ENCODE assay signal across 13 mouse cellular contexts in genomic region chr11:109853228-109853966, GRCm38 (mm10). TPM values are rescaled to one million over a fixed set of nuclear protein-coding genes. Genes with fewer than 3 reads are reported as not detected.
A peak's percentile ranks its signal among the peaks of the same experiment; 100 is the strongest.
DNase-seq lines count a peak whose midpoint lies in the region; ATAC-seq and TF ChIP-seq lines count a peak whose summit lies in the region.
"Had no signal": no experiment of that assay in that cellular context is flagged by ENCODE, and none has a peak within 500 bp of the region (broad histone marks: within the 10 kb centered on the region; RNA-seq: fewer than 3 reads in every experiment).

No protein-coding gene starts in this region.

- H3K27ac ChIP-seq in ES-E14 (ENCODE audit: insufficient read depth, low read depth, low read length, poor library complexity, severe bottlenecking), result no peak overlapping the region
- no peak overlapping the region for H3K27ac ChIP-seq in hindbrain, embryonic 11.5 days (ENCODE audit: low read depth, low read length)
- no peak overlapping the region for H3K27ac ChIP-seq in midbrain, embryonic 15.5 days
- no peak overlapping the region for H3K27ac ChIP-seq in intestine, embryonic 15.5 days

- no peaks in the 10 kb centered on the region for H3K9me3 ChIP-seq in ES-E14 (ENCODE audit: control insufficient read depth, insufficient read depth, low read depth, low read length)
- H3K9me3 ChIP-seq in hindbrain, embryonic 11.5 days (ENCODE audit: control insufficient read depth, low read length), result no peaks in the 10 kb centered on the region
- H3K9me3 ChIP-seq in midbrain, embryonic 15.5 days, result no peaks in the 10 kb centered on the region
- no peaks in the 10 kb centered on the region for H3K9me3 ChIP-seq in intestine, embryonic 15.5 days

- in situ Hi-C loops in ES-E14 (cut with MboI; ENCODE audit: low sequenced_read_pairs in 2 of 2, unreplicated experiment in 2 of 2), result loop anchor here (10.0 to 25.0 kb wide), 2 partner anchors 409 to 416 kb away; partner anchors contain the start of gene Amz2 (in 1 of the 2)

- no peaks in the 10 kb centered on the region for H3K36me3 ChIP-seq in ES-E14 (ENCODE audit: control insufficient read depth, insufficient read depth, low read length, poor library complexity, severe bottlenecking)
- H3K36me3 ChIP-seq in hindbrain, embryonic 11.5 days (ENCODE audit: control insufficient read depth, insufficient read depth, low read length), result no peaks in the 10 kb centered on the region
- H3K36me3 ChIP-seq in midbrain, embryonic 15.5 days (replicated peaks), result no peaks in the 10 kb centered on the region
- no peaks in the 10 kb centered on the region for H3K36me3 ChIP-seq in intestine, embryonic 15.5 days

- H3K9ac ChIP-seq in ES-E14 (ENCODE audit: insufficient read depth, low read depth, low read length, poor library complexity, severe bottlenecking), result no peak overlapping the region
- H3K9ac ChIP-seq in hindbrain, embryonic 11.5 days (ENCODE audit: low read depth, low read length), result no peak overlapping the region
- H3K9ac ChIP-seq in midbrain, embryonic 15.5 days, result no peak overlapping the region
- no peak overlapping the region for H3K9ac ChIP-seq in intestine, embryonic 15.5 days

- ATAC-seq in hindbrain, embryonic 11.5 days (ENCODE audit: low FRiP score), result peak; percentile 89
- no peak for ATAC-seq in midbrain, embryonic 15.5 days (replicated peaks)
- no peak for ATAC-seq in intestine, embryonic 15.5 days

- H3K4me1 ChIP-seq in ES-E14 (ENCODE audit: control insufficient read depth in 2 of 2, insufficient read depth in 2 of 2, low read length in 2 of 2, poor library complexity in 1 of 2), result 0 out of 4 replicates have a peak, but pooled peaks cover 0 to 3% of the 10 kb centered on the region in 2 experiments
- no peaks in the 10 kb centered on the region for H3K4me1 ChIP-seq in hindbrain, embryonic 11.5 days (replicated peaks; ENCODE audit: control insufficient read depth, insufficient read depth, low read length)
- no peaks in the 10 kb centered on the region; the same call in 1 of the 2 replicates for H3K4me1 ChIP-seq in midbrain, embryonic 15.5 days
- H3K4me1 ChIP-seq in intestine, embryonic 15.5 days (replicated peaks), result no peaks in the 10 kb centered on the region

- no peaks in the 10 kb centered on the region for H3K27me3 ChIP-seq in hindbrain, embryonic 11.5 days (ENCODE audit: control insufficient read depth, insufficient read depth, low read length)
- H3K27me3 ChIP-seq in midbrain, embryonic 15.5 days (replicated peaks), result no peaks in the 10 kb centered on the region
- no peaks in the 10 kb centered on the region for H3K27me3 ChIP-seq in intestine, embryonic 15.5 days (replicated peaks)

- peak; percentile 40 for DNase-seq in adrenal gland, adult 2 months
- DNase-seq in adrenal gland, postnatal 4 days (ENCODE audit: low spot score in 2 of 2), result no peak
- DNase-seq in ES-E14 (ENCODE audit: low read depth, low spot score), result peak; percentile 60
- peak; percentile 65 for DNase-seq in hindbrain, embryonic 11.5 days (ENCODE audit: low spot score)
- DNase-seq in right cerebral cortex, postnatal 25 days, result no peak
- DNase-seq in urinary bladder, postnatal 36 days (ENCODE audit: low spot score in 2 of 2), result no peak
- DNase-seq: gastrocnemius, postnatal 14 days; heart, postnatal 14 days; kidney, postnatal 14 days had no signal

- WGBS in hindbrain, embryonic 11.5 days, result 53% methylated on average over 17 of the region's 17 CpGs
- 45% methylated on average over 17 of the region's 17 CpGs for WGBS in midbrain, embryonic 15.5 days
- WGBS in intestine, embryonic 15.5 days, result 65% methylated on average over 17 of the region's 17 CpGs

- H3K4me2 ChIP-seq in hindbrain, embryonic 11.5 days (replicated peaks; ENCODE audit: low read depth, low read length), result no peak overlapping the region; the same call in 1 of the 2 replicates
- peak overlapping the region; percentile 28 for H3K4me2 ChIP-seq in midbrain, embryonic 15.5 days
- no peak overlapping the region for H3K4me2 ChIP-seq in intestine, embryonic 15.5 days (replicated peaks)

- no peak overlapping the region for H3K4me3 ChIP-seq in ES-E14 (ENCODE audit: insufficient read depth in 1 of 2, low read depth in 1 of 2, low read length in 2 of 2, poor library complexity in 1 of 2, severe bottlenecking in 1 of 2)
- H3K4me3 ChIP-seq in hindbrain, embryonic 11.5 days (ENCODE audit: low read depth, low read length), result no peak overlapping the region
- H3K4me3 ChIP-seq in midbrain, embryonic 15.5 days, result no peak overlapping the region
- no peak overlapping the region for H3K4me3 ChIP-seq in intestine, embryonic 15.5 days (replicated peaks)

TF ChIP-seq in ES-E14, 5 proteins besides CTCF, POLR2A, EP300 and RAD21:
- TF ChIP-seq ZNF384 (IDR thresholded peaks at IDR 0.05; ENCODE audit: low read depth, low read length), result no peak
- TF ChIP-seq ZC3H11A (IDR thresholded peaks at IDR 0.05; ENCODE audit: borderline replicate concordance, low read depth, low read length), result no peak
- no peak for TF ChIP-seq CHD2 (IDR thresholded peaks at IDR 0.05; ENCODE audit: low read depth, low read length)
- TF ChIP-seq MAFK (IDR thresholded peaks at IDR 0.05; ENCODE audit: insufficient read depth, low read depth, low read length), result no peak
- TF ChIP-seq HCFC1 (IDR thresholded peaks at IDR 0.05; ENCODE audit: borderline replicate concordance, insufficient read depth, low read length), result no peak
TF ChIP-seq in ES-E14: peak in this region for 0.

RNA-seq across cellular contexts. Expression of gene 1700012B07Rik, which starts 25.6 kb away (rescaled TPM):
- not detected for total RNA-seq in adrenal gland, adult 2 months (2021)
- not detected in 2 replicates for polyA plus RNA-seq in adrenal gland, adult 2 months (2012; rRNA removed)
- not detected for total RNA-seq in adrenal gland, postnatal 4 days (2021)
- not detected in 2 replicates for total RNA-seq in ES-E14 (2012; rRNA removed)
- not detected in 2 replicates for polyA plus RNA-seq in hindbrain, embryonic 11.5 days (2014; fragmentation: Nextera tagmentation; extraction: Ambion mirVana)
- not detected in 2 replicates for polyA plus RNA-seq in midbrain, embryonic 15.5 days (2015; fragmentation: Nextera tagmentation; extraction: Ambion mirVana)
- polyA plus RNA-seq in intestine, embryonic 15.5 days (2015; fragmentation: Nextera tagmentation; extraction: Ambion mirVana), result not detected in 2 replicates
- total RNA-seq: gastrocnemius, postnatal 14 days; heart, postnatal 14 days; liver, adult 2 months; megakaryocyte progenitor cell, adult 5-6 weeks had no signal
- polyA plus RNA-seq: liver, adult 2 months had no signal

Comparison
In these comparisons a context has a peak if more than half of its experiments do, and no peak if none do; other contexts are left out.
1. DNase-seq: peak in adrenal gland, adult 2 months (single experiment), ES-E14 (single experiment) and hindbrain, embryonic 11.5 days (single experiment); none in adrenal gland, postnatal 4 days (0 of 2), right cerebral cortex, postnatal 25 days (single experiment) and urinary bladder, postnatal 36 days (0 of 2).